Mouse (Mus musculus): ENCODE measurements around the gene Klri1. TPM values are rescaled to one million over a fixed set of nuclear protein-coding genes. Genes with fewer than 3 reads are reported as not detected.
"Not testable (repeated sequence)": the region's sequence is repeated elsewhere in the genome, so short reads cannot be mapped to it uniquely, and the experiment has no call there.

Klri1 gene
- polyA plus RNA-seq, 1 experiment from 2014 or later, result 0.31 TPM

- ATAC-seq (ENCODE audit: low FRiP score, low read depth); H3K4me2 ChIP-seq; H3K36me3 ChIP-seq; H3K4me3 ChIP-seq; H3K27ac ChIP-seq (replicated peaks); H3K9ac ChIP-seq; H3K9me3 ChIP-seq; H3K4me1 ChIP-seq (replicated peaks); H3K27me3 ChIP-seq: not testable (repeated sequence)
- WGBS, result no CpG with 5 or more reads among the region's 3 CpGs
These were observed 55.6 kb downstream of the Klri1 start for GRCm38 (mm10) chr6:129661301-129661700.

- H3K4me2 ChIP-seq; H3K4me1 ChIP-seq (replicated peaks); H3K4me3 ChIP-seq; H3K9ac ChIP-seq; H3K36me3 ChIP-seq; ATAC-seq (ENCODE audit: low FRiP score, low read depth); H3K27ac ChIP-seq (replicated peaks); H3K9me3 ChIP-seq; H3K27me3 ChIP-seq: not testable (repeated sequence)
- 81% methylated on average over 4 of the region's 4 CpGs for WGBS
These were observed 56.3 kb downstream of the Klri1 start, which contains the start of gene Klrc2 for GRCm38 (mm10) chr6:129660589-129660988. TSS of gene Klrc2 (minus strand) at chr6:129660689.

Small RNA genes within 50 kb of the gene (microRNA-seq; reads per million reads assigned to microRNA genes)
- not detected for gene Mir680-1

Other genes with a start within 250 kb of the Klri1 start
- not detected in 2 replicates for gene Olr1, start 210.0 kb downstream of the Klri1 start, polyA plus RNA-seq (2015; fragmentation: Nextera tagmentation; extraction: Ambion mirVana)
- not detected in 2 replicates for gene Tmem52b, start 204.6 kb downstream of the Klri1 start, polyA plus RNA-seq (2015; fragmentation: Nextera tagmentation; extraction: Ambion mirVana)
- 209 and 213 TPM in 2 replicates for gene Gabarapl1, start 184.0 kb downstream of the Klri1 start, polyA plus RNA-seq (2015; fragmentation: Nextera tagmentation; extraction: Ambion mirVana)
- gene Klre1, start 139.2 kb downstream of the Klri1 start, polyA plus RNA-seq (2015; fragmentation: Nextera tagmentation; extraction: Ambion mirVana), result 0.16 TPM in 1 of 2 replicates, not detected in the other
- gene Klrd1, start 125.3 kb downstream of the Klri1 start, polyA plus RNA-seq (2015; fragmentation: Nextera tagmentation; extraction: Ambion mirVana), result not detected in 2 replicates
- gene Klrk1, start 93.3 kb downstream of the Klri1 start, polyA plus RNA-seq (2015; fragmentation: Nextera tagmentation; extraction: Ambion mirVana), result 0.30 and 0.42 TPM in 2 replicates
- not detected in 2 replicates for gene Klrc3, start 73.8 kb downstream of the Klri1 start, polyA plus RNA-seq (2015; fragmentation: Nextera tagmentation; extraction: Ambion mirVana)
- not detected in 2 replicates for gene Klrc2, start 56.4 kb downstream of the Klri1 start, polyA plus RNA-seq (2015; fragmentation: Nextera tagmentation; extraction: Ambion mirVana)
- gene Klrc1, start 38.2 kb downstream of the Klri1 start, polyA plus RNA-seq (2015; fragmentation: Nextera tagmentation; extraction: Ambion mirVana), result not detected in 2 replicates
- not detected in 2 replicates for gene Klri2, start 23.4 kb upstream of the Klri1 start, polyA plus RNA-seq (2015; fragmentation: Nextera tagmentation; extraction: Ambion mirVana)
- gene Gm156, start 67.1 kb upstream of the Klri1 start, polyA plus RNA-seq (2015; fragmentation: Nextera tagmentation; extraction: Ambion mirVana), result not detected in 2 replicates
- not detected in 2 replicates for gene Gm17631, start 145.5 kb upstream of the Klri1 start, polyA plus RNA-seq (2015; fragmentation: Nextera tagmentation; extraction: Ambion mirVana)
- gene Klra17, start 159.5 kb upstream of the Klri1 start, polyA plus RNA-seq (2015; fragmentation: Nextera tagmentation; extraction: Ambion mirVana), result not detected in 2 replicates
- not detected in 2 replicates for gene Klra5, start 200.5 kb upstream of the Klri1 start, polyA plus RNA-seq (2015; fragmentation: Nextera tagmentation; extraction: Ambion mirVana)